Mouse (Mus musculus): ENCODE data around the gene Nploc4. TPM values are rescaled to one million over a fixed set of nuclear protein-coding genes. Genes with fewer than 3 reads are reported as not detected.

The Nploc4 gene
- polyA plus RNA-seq, 1 experiment, result 66.9 TPM

GRCm38 (mm10) chr11:120388580-120388979, 48.9 kb downstream of the Nploc4 start:
- Histone ChIP-seq H3K27ac (ENCODE audit: insufficient read depth, low read length) (no peak overlapping the region), H3K4me3 (ENCODE audit: low read depth, low read length) (no peak overlapping the region), H3K4me1 (ENCODE audit: control insufficient read depth, insufficient read depth, low read length) (no peaks in the 10 kb centered on the region), H3K9ac (ENCODE audit: low read depth, poor library complexity, severe bottlenecking) (no peak overlapping the region), H3K36me3 (ENCODE audit: control insufficient read depth, insufficient read depth, low read length, poor library complexity, severe bottlenecking) (peaks cover 21% of the 10 kb centered on the region), H3K9me3 (replicated peaks; ENCODE audit: control insufficient read depth, insufficient read depth, low read length, poor library complexity, severe bottlenecking) (no peaks in the 10 kb centered on the region), H3K27me3 (ENCODE audit: control insufficient read depth, insufficient read depth, low read length, poor library complexity, severe bottlenecking) (no peaks in the 10 kb centered on the region)
- no peak for TF ChIP-seq EP300 (IDR thresholded peaks at IDR 0.05; ENCODE audit: insufficient read depth, low read depth, low read length)
- TF ChIP-seq POLR2A (IDR thresholded peaks at IDR 0.05; ENCODE audit: insufficient read depth, low read length), result no peak
- TF ChIP-seq CTCF (IDR thresholded peaks at IDR 0.05; ENCODE audit: low read depth, low read length), result no peak

GRCm38 (mm10) chr11:120387157-120387556, 50.4 kb downstream of the Nploc4 start:
- no peak for TF ChIP-seq EP300 (IDR thresholded peaks at IDR 0.05; ENCODE audit: insufficient read depth, low read depth, low read length)
- TF ChIP-seq POLR2A (IDR thresholded peaks at IDR 0.05; ENCODE audit: insufficient read depth, low read length), result no peak
- TF ChIP-seq CTCF (IDR thresholded peaks at IDR 0.05; ENCODE audit: low read depth, low read length), result no peak

GRCm38 (mm10) chr11:120386632-120387031, 50.9 kb downstream of the Nploc4 start:
- H3K9me3 ChIP-seq (replicated peaks; ENCODE audit: control insufficient read depth, insufficient read depth, low read length, poor library complexity, severe bottlenecking), result no peaks in the 10 kb centered on the region
- H3K27ac ChIP-seq (ENCODE audit: insufficient read depth, low read length), result no peak overlapping the region
- no peak for TF ChIP-seq EP300 (IDR thresholded peaks at IDR 0.05; ENCODE audit: insufficient read depth, low read depth, low read length)
- H3K4me1 ChIP-seq (ENCODE audit: control insufficient read depth, insufficient read depth, low read length), result no peaks in the 10 kb centered on the region
- H3K36me3 ChIP-seq (ENCODE audit: control insufficient read depth, insufficient read depth, low read length, poor library complexity, severe bottlenecking), result peaks cover 27% of the 10 kb centered on the region
- no peak overlapping the region for H3K4me3 ChIP-seq (ENCODE audit: low read depth, low read length)
- H3K9ac ChIP-seq (ENCODE audit: low read depth, poor library complexity, severe bottlenecking), result no peak overlapping the region
- H3K27me3 ChIP-seq (ENCODE audit: control insufficient read depth, insufficient read depth, low read length, poor library complexity, severe bottlenecking), result no peaks in the 10 kb centered on the region

More at GRCm38 (mm10) chr11:120387157-120387556, 50.4 kb downstream of the Nploc4 start:
- H3K9ac ChIP-seq (ENCODE audit: low read depth, poor library complexity, severe bottlenecking), result no peak overlapping the region
- H3K27me3 ChIP-seq (ENCODE audit: control insufficient read depth, insufficient read depth, low read length, poor library complexity, severe bottlenecking), result no peaks in the 10 kb centered on the region
- no peak overlapping the region for H3K4me3 ChIP-seq (ENCODE audit: low read depth, low read length)
- no peaks in the 10 kb centered on the region for H3K4me1 ChIP-seq (ENCODE audit: control insufficient read depth, insufficient read depth, low read length)
- peak overlapping the region; percentile 70; the same call in 1 of the 2 replicates for H3K27ac ChIP-seq (ENCODE audit: insufficient read depth, low read length)
- H3K9me3 ChIP-seq (replicated peaks; ENCODE audit: control insufficient read depth, insufficient read depth, low read length, poor library complexity, severe bottlenecking), result no peaks in the 10 kb centered on the region
- H3K36me3 ChIP-seq (ENCODE audit: control insufficient read depth, insufficient read depth, low read length, poor library complexity, severe bottlenecking), result peaks cover 27% of the 10 kb centered on the region

- H3K4me3 ChIP-seq (ENCODE audit: low read depth, low read length), result no peak overlapping the region
- no peak for TF ChIP-seq CTCF (IDR thresholded peaks at IDR 0.05; ENCODE audit: low read depth, low read length)
- no peak for TF ChIP-seq POLR2A (IDR thresholded peaks at IDR 0.05; ENCODE audit: insufficient read depth, low read length)
- TF ChIP-seq EP300 (IDR thresholded peaks at IDR 0.05; ENCODE audit: insufficient read depth, low read depth, low read length), result no peak
Measured at GRCm38 (mm10) chr11:120382509-120382908, 55.0 kb downstream of the Nploc4 start.

GRCm38 (mm10) chr11:120381157-120381556, 56.4 kb downstream of the Nploc4 start:
- Histone ChIP-seq H3K9me3 (replicated peaks; ENCODE audit: control insufficient read depth, insufficient read depth, low read length, poor library complexity, severe bottlenecking) (no peaks in the 10 kb centered on the region), H3K9ac (ENCODE audit: low read depth, poor library complexity, severe bottlenecking) (no peak overlapping the region), H3K36me3 (ENCODE audit: control insufficient read depth, insufficient read depth, low read length, poor library complexity, severe bottlenecking) (peaks cover 17% of the 10 kb centered on the region), H3K4me1 (ENCODE audit: control insufficient read depth, insufficient read depth, low read length) (no peaks in the 10 kb centered on the region), H3K4me3 (ENCODE audit: low read depth, low read length) (no peak overlapping the region), H3K27ac (ENCODE audit: insufficient read depth, low read length) (no peak overlapping the region), H3K27me3 (ENCODE audit: control insufficient read depth, insufficient read depth, low read length, poor library complexity, severe bottlenecking) (no peaks in the 10 kb centered on the region)
- TF ChIP-seq POLR2A (IDR thresholded peaks at IDR 0.05; ENCODE audit: insufficient read depth, low read length), result no peak
- TF ChIP-seq CTCF (IDR thresholded peaks at IDR 0.05; ENCODE audit: low read depth, low read length), result no peak
- TF ChIP-seq EP300 (IDR thresholded peaks at IDR 0.05; ENCODE audit: insufficient read depth, low read depth, low read length), result no peak

More at GRCm38 (mm10) chr11:120382509-120382908, 55.0 kb downstream of the Nploc4 start:
- peaks cover 22% of the 10 kb centered on the region for H3K36me3 ChIP-seq (ENCODE audit: control insufficient read depth, insufficient read depth, low read length, poor library complexity, severe bottlenecking)
- H3K4me1 ChIP-seq (ENCODE audit: control insufficient read depth, insufficient read depth, low read length), result no peaks in the 10 kb centered on the region
- H3K27ac ChIP-seq (ENCODE audit: insufficient read depth, low read length), result no peak overlapping the region
- H3K9ac ChIP-seq (ENCODE audit: low read depth, poor library complexity, severe bottlenecking), result no peak overlapping the region
- no peaks in the 10 kb centered on the region for H3K27me3 ChIP-seq (ENCODE audit: control insufficient read depth, insufficient read depth, low read length, poor library complexity, severe bottlenecking)
- no peaks in the 10 kb centered on the region for H3K9me3 ChIP-seq (replicated peaks; ENCODE audit: control insufficient read depth, insufficient read depth, low read length, poor library complexity, severe bottlenecking)

GRCm38 (mm10) chr11:120380271-120380670, 57.2 kb downstream of the Nploc4 start:
- Histone ChIP-seq H3K27ac (ENCODE audit: insufficient read depth, low read length) (no peak overlapping the region), H3K27me3 (ENCODE audit: control insufficient read depth, insufficient read depth, low read length, poor library complexity, severe bottlenecking) (no peaks in the 10 kb centered on the region), H3K9ac (ENCODE audit: low read depth, poor library complexity, severe bottlenecking) (no peak overlapping the region), H3K4me3 (ENCODE audit: low read depth, low read length) (no peak overlapping the region), H3K9me3 (replicated peaks; ENCODE audit: control insufficient read depth, insufficient read depth, low read length, poor library complexity, severe bottlenecking) (no peaks in the 10 kb centered on the region), H3K4me1 (ENCODE audit: control insufficient read depth, insufficient read depth, low read length) (no peaks in the 10 kb centered on the region), H3K36me3 (ENCODE audit: control insufficient read depth, insufficient read depth, low read length, poor library complexity, severe bottlenecking) (peaks cover 14% of the 10 kb centered on the region)
- TF ChIP-seq POLR2A (IDR thresholded peaks at IDR 0.05; ENCODE audit: insufficient read depth, low read length), result no peak
- TF ChIP-seq EP300 (IDR thresholded peaks at IDR 0.05; ENCODE audit: insufficient read depth, low read depth, low read length), result no peak
